Mouse (Mus musculus) G1E (cell line): ENCODE measurements around the gene Cdk2ap1.

Experiments
- CTCF ChIP-seq: IDR thresholded peaks from 2 replicates; pipeline ENCODE4 v1.5.1; 2012; ENCODE audit warnings: low read depth, low read length, inconsistent platforms, mixed read lengths
- GATA1 ChIP-seq: IDR thresholded peaks from 2 replicates; pipeline ENCODE4 v1.6.1; 2012; ENCODE audit warnings: borderline replicate concordance, low read length, inconsistent platforms, mixed read lengths
- GATA2 ChIP-seq: IDR thresholded peaks from 2 replicates; pipeline ENCODE4 v1.6.1; 2012; ENCODE audit warnings: low read depth, low read length, inconsistent platforms, borderline replicate concordance
- POLR2AphosphoS5 ChIP-seq: IDR thresholded peaks from 2 replicates; pipeline ENCODE4 v1.6.1; 2012; ENCODE audit warnings: low read depth, low read length, inconsistent platforms; ENCODE audit not compliant: insufficient replicate concordance
- TAL1 ChIP-seq: conservative IDR thresholded peaks from 2 replicates; pipeline ENCODE4 v1.6.1; 2012; ENCODE audit warnings: low read depth, low read length, inconsistent platforms, mixed read lengths

DNA sequence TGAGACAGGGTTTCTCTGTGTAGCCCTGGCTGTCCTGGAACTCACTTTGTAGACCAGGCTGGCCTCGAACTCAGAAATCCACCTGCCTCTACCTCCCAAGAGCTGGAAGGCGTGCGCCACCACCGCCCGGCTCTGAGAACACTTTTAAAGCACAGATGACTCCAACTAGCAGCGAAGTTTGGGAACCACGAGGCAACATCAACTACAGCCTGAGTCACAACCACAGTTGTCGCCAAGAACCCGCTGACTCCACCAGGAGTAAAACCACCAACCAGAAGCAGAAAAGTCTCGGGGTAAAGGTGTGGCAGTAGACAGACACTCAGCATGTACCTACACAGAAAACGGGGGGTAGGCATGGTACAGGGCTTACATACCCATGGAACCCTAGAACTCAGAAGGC, 52.8 kb downstream of the Cdk2ap1 start:
- TF ChIP-seq GATA1 (no peak), CTCF (no peak), TAL1 (no peak), POLR2AphosphoS5 (no peak), GATA2 (no peak)
